Mouse (Mus musculus) heart, adult 2 months (tissue): Measurements from ENCODE around the gene Mphosph6. TPM values are rescaled to one million over a fixed set of nuclear protein-coding genes. Genes with fewer than 3 reads are reported as not detected.

Experiments used
- DNase-seq, 2 experiments: peaks; one replicate each; pipeline ENCODE4 v3.0.0; 2021
- H3K27ac ChIP-seq: fragments of 200-600 bp; 2 replicates; pipeline ENCODE4 v1.8.1; 2022
- H3K27me3 ChIP-seq: fragments of 200-500 bp; 2 replicates; pipeline ENCODE4 v1.6.1; 2012; ENCODE audit warnings: mild to moderate bottlenecking, low read length, inconsistent platforms, mixed read lengths; ENCODE audit not compliant: control insufficient read depth, insufficient read depth
- H3K36me3 ChIP-seq: fragments of 200-500 bp; 2 replicates; pipeline ENCODE4 v1.6.1; 2012; ENCODE audit warnings: low read length, inconsistent platforms; ENCODE audit not compliant: control insufficient read depth, insufficient read depth
- H3K4me1 ChIP-seq: fragments of 200-500 bp; 2 replicates; pipeline ENCODE4 v1.6.1; 2011; ENCODE audit warnings: low read length; ENCODE audit not compliant: control insufficient read depth, insufficient read depth
- H3K4me3 ChIP-seq: fragments of 200-600 bp; 2 replicates; pipeline ENCODE4 v1.8.1; 2022
- H3K79me2 ChIP-seq: fragments of 200-500 bp; replicated peaks from 2 replicates; pipeline ENCODE4 v1.6.1; 2012; ENCODE audit warnings: mild to moderate bottlenecking, inconsistent platforms, low read length, moderate library complexity, mixed read lengths; ENCODE audit not compliant: control insufficient read depth, insufficient read depth
- H3K9ac ChIP-seq: fragments of 200-500 bp; 2 replicates; pipeline ENCODE4 v1.6.1; 2012; ENCODE audit warnings: low read depth, mild to moderate bottlenecking, control low read depth, inconsistent platforms, low read length, mixed read lengths
- CTCF ChIP-seq: fragments of 200-600 bp; IDR thresholded peaks from 2 replicates; pipeline ENCODE4 v1.8.1; 2022; ENCODE audit warnings: antibody characterized with exemption, mild to moderate bottlenecking, moderate library complexity
- EP300 ChIP-seq: fragments of 200-500 bp; IDR thresholded peaks from 2 replicates; pipeline ENCODE4 v1.6.1; 2011; ENCODE audit warnings: low read depth, low read length, control low read depth; ENCODE audit not compliant: insufficient read depth
- POLR2A ChIP-seq: fragments of 200-500 bp; IDR thresholded peaks from 2 replicates; pipeline ENCODE4 v1.6.1; 2011; ENCODE audit warnings: mild to moderate bottlenecking, low read depth, low read length, control low read depth; ENCODE audit not compliant: insufficient read depth
- WGBS: fragments of 180-500 bp; shearing (Covaris S2); methylation state at CpG from one replicate; pipeline ENCODE4 v1.1.7; 2018; 5-methylcytosine and 5-hydroxymethylcytosine counted together
- intact Hi-C: fragments of 180-260 bp; cut with DNase I; formaldehyde crosslinking; loops from one replicate; pipeline ENCODE4 v1.15.1; 2025
- polyA plus RNA-seq: library from polyadenylated mRNA; depleted of rRNA; stranded (reverse); fragments of >200 nt; gene quantifications from 2 replicates; pipeline ENCODE4 v1.2.3, GENCODE M21; 2012
- total RNA-seq, 2 experiments: library from RNA; stranded (reverse); gene quantifications; 2 replicates each; pipeline ENCODE4 v1.2.3; 2021

The Mphosph6 gene
- total and polyA plus RNA-seq, 3 experiments = 3.9 to 8.9 (median 8.4) TPM

GRCm38 (mm10) chr8:117762776-117763175, 39.0 kb downstream of the Mphosph6 start:
- no peak for TF ChIP-seq POLR2A
- no peak for TF ChIP-seq EP300
- Histone ChIP-seq H3K79me2 (no peaks in the 10 kb centered on the region), H3K4me1 (no peaks in the 10 kb centered on the region), H3K36me3 (no peaks in the 10 kb centered on the region), H3K9ac (no peak overlapping the region), H3K27ac (no peak overlapping the region), H3K4me3 (no peak overlapping the region), H3K27me3 (no peaks in the 10 kb centered on the region)
- 52% methylated on average over 6 of the region's 6 CpGs for WGBS
- DNase-seq = no peak
- intact Hi-C loops = no loop called here

DNA sequence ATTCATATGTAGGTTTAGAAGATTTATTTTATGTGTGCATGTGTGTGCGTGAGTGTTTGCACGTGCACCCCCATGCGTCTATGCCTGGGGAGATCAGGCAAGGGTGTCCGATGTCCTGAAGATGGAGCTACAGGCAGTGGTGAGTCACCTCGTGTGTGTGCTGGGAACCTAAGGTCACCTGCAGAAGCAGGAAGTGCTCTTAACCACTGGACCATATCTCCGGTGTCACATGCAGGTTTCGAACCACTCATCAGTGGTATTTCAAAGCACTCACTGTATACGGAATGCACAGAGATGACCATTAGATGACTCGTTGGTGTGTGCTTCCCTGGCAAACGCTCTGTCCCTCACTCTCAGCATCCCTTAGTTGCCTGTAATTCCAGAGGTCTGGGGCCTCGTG, 43.8 kb downstream of the Mphosph6 start:
- no peak for DNase-seq
- H3K27me3 ChIP-seq = no peaks in the 10 kb centered on the region
- no peak for TF ChIP-seq EP300
- TF ChIP-seq POLR2A = no peak
- no peak for TF ChIP-seq CTCF
- H3K79me2 ChIP-seq = no peaks in the 10 kb centered on the region
- H3K4me1 ChIP-seq = no peaks in the 10 kb centered on the region
- no peak overlapping the region for H3K9ac ChIP-seq
- no peaks in the 10 kb centered on the region for H3K36me3 ChIP-seq
- intact Hi-C loops = no loop called here
- H3K27ac ChIP-seq = no peak overlapping the region
- H3K4me3 ChIP-seq = no peak overlapping the region
- 74% methylated on average over 11 of the region's 11 CpGs for WGBS

- H3K79me2 ChIP-seq = no peaks in the 10 kb centered on the region
- TF ChIP-seq EP300 = no peak
- no peak for TF ChIP-seq POLR2A
- no peak for TF ChIP-seq CTCF
- no peaks in the 10 kb centered on the region for H3K4me1 ChIP-seq
- H3K36me3 ChIP-seq = no peaks in the 10 kb centered on the region
- no peak overlapping the region for H3K4me3 ChIP-seq
- 58% methylated on average over 2 of the region's 2 CpGs for WGBS
- intact Hi-C loops = no loop called here
- peaks cover 2% of the 10 kb centered on the region; the same call in 1 of the 2 replicates for H3K27me3 ChIP-seq
- DNase-seq = no peak
- no peak overlapping the region for H3K27ac ChIP-seq
- no peak overlapping the region for H3K9ac ChIP-seq
These were observed 52.3 kb downstream of the Mphosph6 start for GRCm38 (mm10) chr8:117749436-117749835.

DNA sequence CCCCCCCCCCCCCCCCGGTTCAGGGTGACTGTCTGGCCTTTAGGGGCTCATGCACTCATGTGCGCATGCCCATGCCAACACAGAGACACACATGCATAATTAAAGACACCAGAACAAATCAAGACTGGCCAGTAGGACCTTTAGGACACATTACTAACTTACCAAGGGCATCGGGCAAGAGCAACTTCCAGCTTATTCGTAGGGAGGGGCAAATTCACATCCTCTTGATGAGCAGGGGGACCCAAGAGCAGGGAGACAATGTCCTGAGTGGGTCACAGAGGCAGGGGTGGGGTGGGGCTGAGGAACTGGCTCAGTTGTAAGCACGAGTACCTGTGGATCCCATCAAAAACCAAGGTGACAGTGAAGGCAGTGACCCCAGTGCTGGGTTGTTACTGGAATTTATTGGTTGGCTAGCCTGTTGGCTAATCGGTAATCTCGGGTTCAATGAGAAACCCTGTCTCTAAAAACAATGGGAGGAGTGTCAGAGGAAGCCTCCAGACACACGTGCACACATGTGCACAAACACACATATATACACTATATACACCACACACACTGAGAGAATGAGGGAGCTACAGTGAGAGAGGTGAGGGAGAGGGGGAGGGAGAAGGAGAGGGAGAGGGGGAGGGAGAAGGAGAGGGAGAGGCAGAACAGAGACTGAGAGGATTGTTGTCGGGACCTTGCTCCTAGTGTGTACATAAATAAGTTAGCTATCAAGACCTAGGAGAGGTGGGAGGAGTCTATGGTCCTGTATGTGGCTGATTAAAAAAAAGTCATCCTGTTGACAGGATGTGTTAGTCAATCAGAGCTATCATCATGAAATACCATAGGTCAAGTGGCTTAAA, 53.6 kb downstream of the Mphosph6 start:
- intact Hi-C loops = no loop called here
- H3K4me3 ChIP-seq = no peak overlapping the region
- no peak overlapping the region for H3K27ac ChIP-seq
- DNase-seq = no peak
- TF ChIP-seq EP300 (no peak), POLR2A (no peak), CTCF (no peak)
- H3K27me3 ChIP-seq = peaks cover 2% of the 10 kb centered on the region; the same call in 1 of the 2 replicates
- H3K79me2 ChIP-seq = no peaks in the 10 kb centered on the region
- WGBS = 57% methylated on average over 8 of the region's 9 CpGs
- H3K4me1 ChIP-seq = no peaks in the 10 kb centered on the region
- no peak overlapping the region for H3K9ac ChIP-seq
- no peaks in the 10 kb centered on the region for H3K36me3 ChIP-seq

- Histone ChIP-seq H3K9ac (no peak overlapping the region), H3K79me2 (no peaks in the 10 kb centered on the region), H3K4me3 (no peak overlapping the region), H3K4me1 (no peaks in the 10 kb centered on the region), H3K27ac (no peak overlapping the region), H3K36me3 (no peaks in the 10 kb centered on the region), H3K27me3 (peaks cover 2% of the 10 kb centered on the region; the same call in 1 of the 2 replicates)
- DNase-seq = no peak
- TF ChIP-seq POLR2A (no peak), CTCF (no peak), EP300 (no peak)
- intact Hi-C loops = no loop called here
- WGBS = 34% methylated on average over 2 of the region's 2 CpGs
These were observed 54.3 kb downstream of the Mphosph6 start for GRCm38 (mm10) chr8:117747428-117747827.

- no peak for DNase-seq
- no peaks in the 10 kb centered on the region for H3K4me1 ChIP-seq
- no peak for TF ChIP-seq CTCF
- no peak for TF ChIP-seq POLR2A
- TF ChIP-seq EP300 = no peak
- no peak overlapping the region for H3K27ac ChIP-seq
- no peak overlapping the region for H3K4me3 ChIP-seq
- WGBS = 72% methylated on average over 5 of the region's 5 CpGs
- no peaks in the 10 kb centered on the region for H3K79me2 ChIP-seq
- intact Hi-C loops = no loop called here
- peaks cover 2% of the 10 kb centered on the region; the same call in 1 of the 2 replicates for H3K27me3 ChIP-seq
- no peaks in the 10 kb centered on the region for H3K36me3 ChIP-seq
- H3K9ac ChIP-seq = no peak overlapping the region
These were observed 55.1 kb downstream of the Mphosph6 start for GRCm38 (mm10) chr8:117746651-117747050.
